Mouse (Mus musculus) cerebellum, postnatal 10 days (tissue): ENCODE data around the gene Defb15.
"Not testable (repeated sequence)": the region's sequence is repeated elsewhere in the genome, so short reads cannot be mapped to it uniquely, and the experiment has no call there.

Source experiments
- DNase-seq, 2 experiments: peaks; one replicate each; pipeline ENCODE4 v3.0.0; 2021; ENCODE audit warnings: mixed read lengths in 2 of 2

The Defb15 gene

DNA sequence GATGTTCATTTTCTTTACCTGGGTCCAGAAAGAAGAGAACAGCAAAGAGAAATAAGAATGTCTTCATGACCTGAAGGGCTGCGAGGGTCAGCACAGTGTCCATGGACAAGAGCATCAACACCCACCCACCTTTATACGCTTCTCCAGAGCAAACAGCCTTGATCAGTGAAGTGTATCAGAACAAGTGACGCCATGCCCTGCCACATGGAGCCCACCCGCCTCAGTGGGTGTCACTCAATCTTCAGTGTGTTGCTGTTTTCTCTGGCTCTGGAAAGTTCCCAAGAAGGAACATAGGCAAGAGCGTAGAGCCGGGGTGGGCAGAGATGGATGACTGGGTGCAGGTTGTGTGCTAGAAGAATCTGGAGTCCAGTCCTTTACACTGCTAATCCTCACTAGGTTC is at the start of gene Defb15:
Gene Defb15 (minus strand): TSS at position 101 of the 400 bp plus-strand sequence.
- no peak for DNase-seq

DNA sequence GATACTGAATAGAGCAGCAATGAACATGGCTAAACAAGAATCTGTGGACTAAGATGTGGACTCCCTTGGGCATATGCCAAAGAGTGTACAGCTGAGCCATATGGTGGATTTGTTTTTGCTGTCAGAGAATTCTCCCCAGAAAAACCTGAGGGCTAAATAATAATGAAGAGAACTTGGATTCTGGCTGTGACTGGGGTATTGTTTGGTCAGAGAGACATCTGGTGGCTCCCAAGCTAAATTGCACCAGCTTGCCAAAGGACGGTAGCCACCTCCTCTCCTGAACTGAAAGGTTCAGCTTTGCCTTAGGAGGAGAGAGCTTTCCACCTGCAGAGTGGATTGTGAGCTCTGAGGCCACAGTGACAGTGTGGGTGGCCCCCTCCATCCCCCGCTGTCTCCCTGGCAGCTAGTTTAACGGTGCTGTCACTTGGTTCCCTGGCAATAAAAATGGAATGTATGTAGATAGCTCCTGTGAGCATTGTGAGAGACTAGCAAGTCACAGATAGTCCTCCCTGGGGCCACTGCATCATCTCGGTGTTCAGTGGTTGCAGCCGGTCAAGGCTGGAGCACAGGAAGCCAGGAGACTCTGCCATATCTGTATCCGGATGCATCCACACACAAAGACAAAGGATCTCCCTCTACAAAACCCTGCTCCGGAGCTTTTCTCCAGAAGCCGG is 49.3 kb upstream of the Defb15 start:
- peak; percentile 50 to 54 for DNase-seq

- peak in 1 of 2 experiments; percentile 28 for DNase-seq
Measured at GRCm38 (mm10) chr8:21978193-21978592, 45.7 kb upstream of the Defb15 start.

- DNase-seq: no peak
Measured at GRCm38 (mm10) chr8:21969475-21969874, 37.0 kb upstream of the Defb15 start, which contains the start of gene Ccdc70. Gene Ccdc70 (plus strand): TSS chr8:21969775.

GRCm38 (mm10) chr8:21966646-21967045 is 34.1 kb upstream of the Defb15 start:
- DNase-seq: no peak

GRCm38 (mm10) chr8:21958414-21958813 is 25.9 kb upstream of the Defb15 start, which contains the start of gene Fam90a1a:
Gene Fam90a1a (plus strand): TSS chr8:21958714.
- DNase-seq: no peak

- DNase-seq: peak in 1 of 2 experiments; percentile 7
Measured at GRCm38 (mm10) chr8:21956336-21956735, 23.8 kb upstream of the Defb15 start.

GRCm38 (mm10) chr8:21955321-21955720 is 22.8 kb upstream of the Defb15 start:
- peak; percentile 69 to 77 for DNase-seq

DNA sequence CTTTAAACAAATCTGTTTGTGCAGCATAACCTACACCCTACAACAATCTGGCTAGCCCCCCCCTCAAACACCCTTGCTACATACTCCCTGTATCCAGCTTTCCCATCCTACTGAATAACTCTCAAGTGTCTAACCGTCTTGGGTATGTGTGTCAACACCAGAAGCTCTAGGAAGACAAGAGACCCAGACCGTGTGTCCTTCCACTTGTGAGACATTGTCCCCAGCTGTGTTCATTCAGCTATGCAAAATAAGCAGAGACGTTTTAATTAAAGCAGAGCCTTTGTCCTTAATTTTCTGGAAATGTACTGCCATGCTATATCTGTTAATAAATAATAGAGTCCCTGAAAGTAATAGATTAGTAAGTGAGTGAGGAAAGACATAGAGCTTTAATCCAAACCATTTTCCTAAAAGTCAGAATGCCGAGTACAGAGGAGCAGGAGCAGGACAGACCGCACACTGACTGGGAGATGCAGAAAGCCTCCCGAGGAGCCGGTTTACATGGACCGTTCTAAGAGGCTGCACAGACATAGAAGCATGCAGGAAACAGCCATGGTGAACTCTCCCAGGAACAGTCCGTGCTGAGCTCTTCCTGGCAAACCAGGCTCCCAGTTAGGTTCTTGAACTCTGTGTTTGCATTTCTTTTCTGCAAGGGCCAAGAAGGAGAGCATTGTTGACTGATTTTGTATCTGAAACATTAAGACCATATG is 15.0 kb upstream of the Defb15 start:
- DNase-seq: peak; percentile 32 to 34

DNA sequence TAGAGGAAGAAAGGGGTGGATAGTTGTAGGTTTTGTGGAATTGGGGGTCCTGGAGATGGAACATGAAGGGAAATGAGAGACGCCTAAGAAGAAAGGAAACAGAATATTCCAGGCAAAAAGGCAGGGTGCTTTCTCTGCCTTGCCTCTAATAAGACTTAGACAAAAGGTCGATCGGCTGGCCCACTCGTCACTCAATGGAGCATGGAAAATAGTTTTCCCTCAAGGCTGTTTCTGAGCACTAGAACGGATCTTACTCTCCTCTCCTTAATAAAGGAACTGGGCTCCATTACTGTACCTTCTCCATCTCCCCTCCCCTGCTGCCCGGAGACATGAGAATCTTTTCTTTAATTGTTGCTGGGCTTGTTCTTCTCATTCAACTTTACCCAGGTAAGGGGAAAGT is 14.0 kb upstream of the Defb15 start, which contains the start of gene Defb13:
Gene Defb13 (plus strand): TSS at position 301 of the 400 bp plus-strand sequence.
- DNase-seq: no peak

GRCm38 (mm10) chr8:21938052-21938451 is 5.5 kb upstream of the Defb15 start, which contains the start of gene Defb35:
Gene Defb35 (plus strand): TSS chr8:21938352.
- not testable (repeated sequence) for DNase-seq

DNA sequence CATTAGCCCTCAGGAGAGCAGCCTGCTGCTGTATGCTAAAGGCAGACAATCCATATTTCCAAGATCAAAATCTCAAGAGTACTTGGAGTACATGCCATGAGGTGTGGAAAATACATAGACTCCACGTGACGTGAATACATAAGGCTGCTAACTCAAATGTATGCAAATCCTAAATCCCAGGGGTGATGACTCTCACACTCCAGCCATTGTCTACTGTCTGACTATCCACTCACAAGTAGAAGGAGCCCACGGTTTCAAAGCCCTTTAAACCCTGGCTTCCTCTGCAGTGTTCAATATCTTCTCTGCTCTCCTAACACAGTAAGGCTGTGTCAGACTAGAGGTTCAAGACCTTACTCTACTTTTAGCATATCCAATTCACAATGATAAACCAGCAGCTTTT is 1.8 kb downstream of the Defb15 start:
- not testable (repeated sequence) for DNase-seq

DNA sequence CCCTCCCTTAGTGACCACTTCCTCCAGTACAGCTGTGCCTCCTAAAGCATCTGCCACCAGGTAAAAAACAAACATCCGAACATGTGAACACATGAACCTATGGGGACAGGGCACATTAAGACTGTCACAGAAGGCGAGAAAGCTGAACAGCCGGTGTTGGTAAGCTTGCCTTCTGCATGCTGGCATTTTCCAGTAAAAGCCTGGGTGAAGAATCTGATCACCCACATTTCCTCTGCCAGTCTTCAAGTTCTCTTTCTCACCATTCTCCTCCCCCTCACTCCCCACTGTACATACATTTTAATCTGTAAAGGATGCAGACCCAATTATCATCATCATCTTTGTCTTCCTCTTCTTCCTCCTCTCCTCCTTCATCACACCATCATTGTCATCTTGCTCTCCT is 16.9 kb downstream of the Defb15 start:
- DNase-seq: no peak

DNA sequence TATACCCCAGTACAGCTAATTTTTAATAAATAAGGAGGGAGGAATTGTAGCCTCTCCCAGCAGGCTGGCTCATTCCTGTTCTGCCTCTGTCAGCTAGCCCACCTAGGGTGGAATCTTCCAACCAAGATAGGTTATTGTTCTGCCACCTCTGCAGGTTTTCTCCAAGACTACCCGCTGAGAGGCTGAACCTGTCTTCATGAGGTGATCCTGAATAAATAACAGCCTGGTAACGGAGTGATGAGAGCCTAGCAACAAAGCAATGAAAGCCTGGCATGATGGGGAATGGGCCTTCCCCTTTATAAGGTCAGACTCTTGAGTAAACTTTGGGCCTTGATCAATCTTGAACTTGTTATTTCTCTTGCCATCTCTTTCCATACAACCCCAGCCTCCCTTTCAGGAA is 20.0 kb downstream of the Defb15 start:
- no peak for DNase-seq

DNA sequence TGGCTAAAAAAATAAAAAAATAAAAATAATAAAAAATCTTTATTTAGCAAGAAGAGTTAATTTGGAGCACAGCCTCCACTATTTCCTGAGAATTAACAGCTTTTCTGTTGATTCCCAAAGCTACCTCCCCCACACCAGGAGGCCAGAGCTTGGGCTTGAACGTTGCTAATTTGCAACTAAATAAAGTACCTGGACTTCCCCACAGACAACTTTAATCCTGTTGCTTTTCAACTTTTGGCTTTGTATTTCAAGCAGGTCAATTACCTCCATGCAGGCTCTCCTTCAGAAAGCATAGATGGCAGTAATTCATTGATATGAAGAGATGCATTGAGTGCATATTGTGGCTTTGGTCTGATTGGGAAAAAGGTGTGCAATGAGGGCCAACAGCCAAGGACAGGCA is 20.6 kb downstream of the Defb15 start:
- no peak for DNase-seq

- DNase-seq: not testable (repeated sequence)
Measured at GRCm38 (mm10) chr8:21906290-21906689, 26.2 kb downstream of the Defb15 start, which contains the start of gene Defb11. Gene Defb11 (minus strand): TSS chr8:21906412.

DNA sequence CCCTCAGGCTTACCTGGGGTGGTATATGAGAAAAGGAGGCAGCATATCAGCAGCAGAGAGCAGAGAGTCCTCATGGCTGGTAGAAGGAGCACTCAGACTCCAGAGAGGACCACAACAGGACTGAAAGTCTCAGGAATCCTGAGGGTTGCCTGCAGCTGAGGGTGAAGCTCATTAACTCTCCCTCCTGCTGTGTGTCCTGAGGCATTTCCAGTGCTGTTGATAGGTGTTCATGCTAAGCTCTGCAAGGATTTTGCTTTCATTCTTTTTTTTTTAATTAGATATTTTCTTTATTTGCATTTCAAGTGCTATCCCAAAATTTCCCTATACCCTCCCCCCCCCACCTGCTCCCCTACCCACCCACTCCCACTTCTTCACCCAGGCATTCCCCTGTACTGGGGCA is 47.2 kb downstream of the Defb15 start, which contains the start of gene Defb9:
Gene Defb9 (minus strand): TSS at position 101 of the 400 bp plus-strand sequence.
- DNase-seq: not testable (repeated sequence)
